Mouse (Mus musculus) heart, embryonic 14.5 days (tissue): ENCODE measurements around the gene Gm15517. TPM values are rescaled to one million over a fixed set of nuclear protein-coding genes. Genes with fewer than 3 reads are reported as not detected.

Source experiments
- ATAC-seq: fragments of 200-750 bp; cut with Nextera tagmentation; 2 replicates; pipeline ENCODE4 v1.8.0; 2017; ENCODE audit warnings: low read depth, moderate TSS enrichment; ENCODE audit not compliant: insufficient number of reproducible peaks, insufficient read depth, low FRiP score
- H3K27ac ChIP-seq, 2 experiments: fragments of 200-500 bp in 1 of 2; fragments of 300-500 bp in 1 of 2; sonication (generic) in 1 of 2; replicated peaks in 1 of 2; 2 replicates each; pipeline ENCODE4 v1.5.1; 2012 to 2014; ENCODE audit warnings: low read depth in 2 of 2, low read length in 2 of 2, control low read depth in 1 of 2, mild to moderate bottlenecking in 1 of 2, mixed read lengths in 1 of 2; ENCODE audit not compliant: control insufficient read depth in 1 of 2, insufficient read depth in 1 of 2
- H3K27me3 ChIP-seq: fragments of 300-500 bp; sonication (generic); 2 replicates; pipeline ENCODE4 v1.6.1; 2014; ENCODE audit warnings: mild to moderate bottlenecking, low read length, control low read depth; ENCODE audit not compliant: control insufficient read depth, insufficient read depth
- H3K36me3 ChIP-seq: fragments of 300-500 bp; sonication (generic); 2 replicates; pipeline ENCODE4 v1.6.1; 2014; ENCODE audit warnings: mild to moderate bottlenecking, control low read depth, low read length, mixed read lengths; ENCODE audit not compliant: control insufficient read depth, insufficient read depth
- H3K4me1 ChIP-seq, 2 experiments: fragments of 200-500 bp in 1 of 2; fragments of 300-500 bp in 1 of 2; sonication (generic) in 1 of 2; 2 replicates each; pipeline ENCODE4 v1.6.1; 2012 to 2014; ENCODE audit warnings: low read length in 2 of 2, control low read depth in 1 of 2, mixed read lengths in 1 of 2; ENCODE audit not compliant: control insufficient read depth in 2 of 2, insufficient read depth in 2 of 2
- H3K4me2 ChIP-seq: fragments of 300-500 bp; sonication (generic); 2 replicates; pipeline ENCODE4 v1.6.1; 2014; ENCODE audit warnings: mild to moderate bottlenecking, low read length
- H3K4me3 ChIP-seq, 2 experiments: fragments of 200-500 bp in 1 of 2; fragments of 300-500 bp in 1 of 2; sonication (generic) in 1 of 2; 2 replicates each; pipeline ENCODE4 v1.5.1; 2012 to 2014; ENCODE audit warnings: low read length in 2 of 2, mild to moderate bottlenecking in 2 of 2, control low read depth in 1 of 2, low read depth in 1 of 2, moderate library complexity in 1 of 2; ENCODE audit not compliant: control insufficient read depth in 1 of 2, insufficient read depth in 1 of 2
- H3K9ac ChIP-seq: fragments of 300-500 bp; sonication (generic); 2 replicates; pipeline ENCODE4 v1.6.1; 2014; ENCODE audit warnings: mild to moderate bottlenecking, low read length
- H3K9me3 ChIP-seq: fragments of 300-500 bp; sonication (generic); 2 replicates; pipeline ENCODE4 v1.6.1; 2016; ENCODE audit warnings: low read length, control low read depth; ENCODE audit not compliant: control insufficient read depth
- WGBS: fragments of 180-500 bp; shearing (Covaris S2); extraction: QIAGEN DNeasy Blood & Tissue Kit; methylation state at CpG from one replicate; pipeline ENCODE4 v1.1.7; 2014; 5-methylcytosine and 5-hydroxymethylcytosine counted together
- polyA plus RNA-seq: library from polyadenylated mRNA; unstranded; fragments of >200 nt; fragmentation: Nextera tagmentation; extraction: Ambion mirVana; gene quantifications from 2 replicates; pipeline ENCODE4 v1.2.1, GENCODE M21; 2014

Gene Gm15517
- polyA plus RNA-seq, 1 experiment from 2014 or later: not detected

- no peak overlapping the region for H3K9ac ChIP-seq
- H3K27ac ChIP-seq: no peak overlapping the region
- ATAC-seq: no peak
- no peak overlapping the region for H3K4me3 ChIP-seq
- H3K4me1 ChIP-seq: no peaks in the 10 kb centered on the region
- H3K4me2 ChIP-seq: no peak overlapping the region
- H3K36me3 ChIP-seq: no peaks in the 10 kb centered on the region
- 63% methylated on average over 2 of the region's 2 CpGs for WGBS
- no peaks in the 10 kb centered on the region for H3K9me3 ChIP-seq
- H3K27me3 ChIP-seq: peaks cover 33% of the 10 kb centered on the region
These were observed 10.1 kb downstream of the Gm15517 start for GRCm38 (mm10) chr7:44271309-44271708.

- Histone ChIP-seq H3K27ac (no peak overlapping the region), H3K4me1 (no peaks in the 10 kb centered on the region), H3K9me3 (no peaks in the 10 kb centered on the region), H3K4me2 (no peak overlapping the region), H3K27me3 (peaks cover 30% of the 10 kb centered on the region), H3K9ac (no peak overlapping the region), H3K36me3 (no peaks in the 10 kb centered on the region), H3K4me3 (no peak overlapping the region)
- no peak for ATAC-seq
- 84% methylated on average over 7 of the region's 7 CpGs for WGBS
These were observed 11.3 kb downstream of the Gm15517 start for GRCm38 (mm10) chr7:44272546-44272945.

GRCm38 (mm10) chr7:44273446-44273845 lies 12.2 kb downstream of the Gm15517 start:
- H3K27ac ChIP-seq: no peak overlapping the region
- no peaks in the 10 kb centered on the region for H3K36me3 ChIP-seq
- WGBS: 67% methylated on average over 7 of the region's 7 CpGs
- no peak overlapping the region for H3K4me2 ChIP-seq
- no peak for ATAC-seq
- H3K9ac ChIP-seq: no peak overlapping the region
- H3K27me3 ChIP-seq: peaks cover 27% of the 10 kb centered on the region
- no peaks in the 10 kb centered on the region for H3K9me3 ChIP-seq
- no peaks in the 10 kb centered on the region for H3K4me1 ChIP-seq
- H3K4me3 ChIP-seq: no peak overlapping the region

- Histone ChIP-seq H3K9ac (no peak overlapping the region), H3K27ac (no peak overlapping the region), H3K36me3 (no peaks in the 10 kb centered on the region), H3K27me3 (peaks cover 27% of the 10 kb centered on the region), H3K4me1 (no peaks in the 10 kb centered on the region), H3K9me3 (no peaks in the 10 kb centered on the region), H3K4me2 (no peak overlapping the region), H3K4me3 (no peak overlapping the region)
- ATAC-seq: no peak
- WGBS: 20% methylated on average over 11 of the region's 11 CpGs
These were observed 12.8 kb downstream of the Gm15517 start for GRCm38 (mm10) chr7:44274096-44274495.

- H3K4me3 ChIP-seq: no peak overlapping the region
- no peak overlapping the region for H3K9ac ChIP-seq
- H3K27me3 ChIP-seq: peaks cover 27% of the 10 kb centered on the region
- no peak for ATAC-seq
- H3K36me3 ChIP-seq: no peaks in the 10 kb centered on the region
- H3K9me3 ChIP-seq: no peaks in the 10 kb centered on the region
- H3K4me1 ChIP-seq: no peaks in the 10 kb centered on the region
- H3K27ac ChIP-seq: no peak overlapping the region
- WGBS: 67% methylated on average over 3 of the region's 3 CpGs
- H3K4me2 ChIP-seq: no peak overlapping the region
These were observed 14.3 kb downstream of the Gm15517 start for GRCm38 (mm10) chr7:44275546-44275945.

GRCm38 (mm10) chr7:44276461-44277249 lies 15.4 kb downstream of the Gm15517 start:
- peaks cover 27% of the 10 kb centered on the region for H3K27me3 ChIP-seq
- no peak overlapping the region for H3K4me3 ChIP-seq
- no peaks in the 10 kb centered on the region for H3K4me1 ChIP-seq
- H3K9me3 ChIP-seq: no peaks in the 10 kb centered on the region
- WGBS: 62% methylated on average over 10 of the region's 10 CpGs
- H3K4me2 ChIP-seq: no peak overlapping the region
- no peak overlapping the region for H3K27ac ChIP-seq
- ATAC-seq: no peak
- no peaks in the 10 kb centered on the region for H3K36me3 ChIP-seq
- H3K9ac ChIP-seq: no peak overlapping the region

GRCm38 (mm10) chr7:44277250-44277622 lies 16.0 kb downstream of the Gm15517 start:
- ATAC-seq: no peak
- peaks cover 27% of the 10 kb centered on the region for H3K27me3 ChIP-seq
- H3K36me3 ChIP-seq: no peaks in the 10 kb centered on the region
- H3K4me1 ChIP-seq: no peaks in the 10 kb centered on the region
- no peaks in the 10 kb centered on the region for H3K9me3 ChIP-seq
- 44% methylated on average over 2 of the region's 2 CpGs for WGBS
- H3K4me3 ChIP-seq: no peak overlapping the region
- no peak overlapping the region for H3K4me2 ChIP-seq
- no peak overlapping the region for H3K9ac ChIP-seq
- no peak overlapping the region for H3K27ac ChIP-seq

GRCm38 (mm10) chr7:44280959-44281358 lies 19.7 kb downstream of the Gm15517 start:
- no peak overlapping the region for H3K27ac ChIP-seq
- no peak overlapping the region for H3K4me2 ChIP-seq
- no peak overlapping the region for H3K9ac ChIP-seq
- 46% methylated on average over 1 of the region's 1 CpGs for WGBS
- H3K9me3 ChIP-seq: no peaks in the 10 kb centered on the region
- H3K27me3 ChIP-seq: 0 out of 2 replicates have a peak, but pooled peaks cover under 1% of the 10 kb centered on the region
- H3K4me1 ChIP-seq: no peaks in the 10 kb centered on the region
- ATAC-seq: no peak
- no peak overlapping the region for H3K4me3 ChIP-seq
- H3K36me3 ChIP-seq: no peaks in the 10 kb centered on the region
